Mouse (Mus musculus) neural tube, embryonic 14.5 days (tissue): ENCODE measurements at regions not wholly inside any gene's neighbourhood (a gene's known extent, or its start where the extent isn't known, plus 50 kb on each side); places are given as distances from the start of the nearest gene placed in this dataset.

Experiments
- ATAC-seq: fragments of 200-750 bp; cut with Nextera tagmentation; 2 replicates; pipeline ENCODE4 v1.8.0; 2017; ENCODE audit warnings: low read depth, mild to moderate bottlenecking, moderate TSS enrichment, moderate library complexity
- H3K27ac ChIP-seq: fragments of 300-500 bp; sonication (generic); 2 replicates; pipeline ENCODE4 v1.5.1; 2014; ENCODE audit warnings: low read depth, mild to moderate bottlenecking, control low read depth, low read length, moderate library complexity, mixed read lengths
- H3K27me3 ChIP-seq: fragments of 300-500 bp; sonication (generic); 2 replicates; pipeline ENCODE4 v1.6.1; 2014; ENCODE audit warnings: low read length; ENCODE audit not compliant: control insufficient read depth, insufficient read depth
- H3K36me3 ChIP-seq: fragments of 300-500 bp; sonication (generic); 2 replicates; pipeline ENCODE4 v1.6.1; 2014; ENCODE audit warnings: low read length, mixed read lengths; ENCODE audit not compliant: control insufficient read depth, insufficient read depth
- H3K4me1 ChIP-seq: fragments of 300-500 bp; sonication (generic); 2 replicates; pipeline ENCODE4 v1.6.1; 2014; ENCODE audit warnings: low read length; ENCODE audit not compliant: control insufficient read depth, insufficient read depth
- H3K4me2 ChIP-seq: fragments of 300-500 bp; sonication (generic); 2 replicates; pipeline ENCODE4 v1.6.1; 2014; ENCODE audit warnings: mild to moderate bottlenecking, low read depth, low read length, control low read depth
- H3K4me3 ChIP-seq: fragments of 300-500 bp; sonication (generic); 2 replicates; pipeline ENCODE4 v1.5.1; 2014; ENCODE audit warnings: low read depth, low read length, control low read depth, mixed read lengths
- H3K9ac ChIP-seq: fragments of 300-500 bp; sonication (generic); replicated peaks from 2 replicates; pipeline ENCODE4 v1.6.1; 2014; ENCODE audit warnings: low read depth, mild to moderate bottlenecking, control low read depth, low read length, mixed read lengths
- H3K9me3 ChIP-seq: fragments of 300-500 bp; sonication (generic); 2 replicates; pipeline ENCODE4 v1.6.1; 2016; ENCODE audit warnings: low read length; ENCODE audit not compliant: control insufficient read depth
- WGBS: fragments of 180-500 bp; shearing (Covaris S2); extraction: QIAGEN DNeasy Blood & Tissue Kit; methylation state at CpG from one replicate; pipeline ENCODE4 v1.1.7; 2014; 5-methylcytosine and 5-hydroxymethylcytosine counted together

- no peaks in the 10 kb centered on the region for H3K9me3 ChIP-seq
- H3K27ac ChIP-seq = no peak overlapping the region
- H3K36me3 ChIP-seq = no peaks in the 10 kb centered on the region
- no peaks in the 10 kb centered on the region for H3K4me1 ChIP-seq
- no peak overlapping the region for H3K4me3 ChIP-seq
- no peak overlapping the region for H3K9ac ChIP-seq
- no peak overlapping the region for H3K4me2 ChIP-seq
- ATAC-seq = no peak
- no peaks in the 10 kb centered on the region for H3K27me3 ChIP-seq
- WGBS = 96% methylated on average over 2 of the region's 2 CpGs
Measured at GRCm38 (mm10) chr2:21943676-21944075, 283.6 kb upstream of the Myo3a start.

DNA sequence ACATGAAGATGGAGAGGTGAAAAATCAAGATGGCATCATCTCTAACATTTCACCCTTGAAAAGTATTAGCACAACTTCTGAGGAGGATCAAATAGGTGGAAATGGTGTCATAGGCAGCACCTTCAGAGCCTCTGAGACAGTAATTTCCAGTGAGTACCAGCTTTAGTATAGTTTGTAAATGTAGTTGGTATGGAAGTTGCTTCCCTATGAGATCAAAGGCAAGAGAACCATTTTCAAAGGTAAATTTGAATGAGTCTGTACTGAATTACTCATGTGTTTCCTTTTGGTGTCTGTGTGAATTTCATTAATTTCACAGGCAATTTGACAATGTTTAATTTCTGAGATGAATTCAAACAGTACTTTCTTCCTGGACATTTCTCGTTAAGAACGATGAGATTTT is 280.8 kb upstream of the Myo3a start:
- Histone ChIP-seq H3K4me1 (no peaks in the 10 kb centered on the region), H3K27ac (no peak overlapping the region), H3K4me3 (no peak overlapping the region), H3K4me2 (no peak overlapping the region), H3K9me3 (no peaks in the 10 kb centered on the region), H3K36me3 (no peaks in the 10 kb centered on the region), H3K9ac (no peak overlapping the region), H3K27me3 (no peaks in the 10 kb centered on the region)
- WGBS = 61% methylated on average over 2 of the region's 2 CpGs
- ATAC-seq = no peak

- H3K36me3 ChIP-seq = no peaks in the 10 kb centered on the region
- H3K27me3 ChIP-seq = no peaks in the 10 kb centered on the region
- no peak overlapping the region for H3K4me3 ChIP-seq
- no peaks in the 10 kb centered on the region for H3K9me3 ChIP-seq
- H3K9ac ChIP-seq = no peak overlapping the region
- no peak for ATAC-seq
- H3K4me1 ChIP-seq = no peaks in the 10 kb centered on the region
- WGBS = 88% methylated on average over 3 of the region's 3 CpGs
- H3K4me2 ChIP-seq = no peak overlapping the region
- H3K27ac ChIP-seq = no peak overlapping the region
Measured at GRCm38 (mm10) chr2:21951279-21951678, 276.0 kb upstream of the Myo3a start.

DNA sequence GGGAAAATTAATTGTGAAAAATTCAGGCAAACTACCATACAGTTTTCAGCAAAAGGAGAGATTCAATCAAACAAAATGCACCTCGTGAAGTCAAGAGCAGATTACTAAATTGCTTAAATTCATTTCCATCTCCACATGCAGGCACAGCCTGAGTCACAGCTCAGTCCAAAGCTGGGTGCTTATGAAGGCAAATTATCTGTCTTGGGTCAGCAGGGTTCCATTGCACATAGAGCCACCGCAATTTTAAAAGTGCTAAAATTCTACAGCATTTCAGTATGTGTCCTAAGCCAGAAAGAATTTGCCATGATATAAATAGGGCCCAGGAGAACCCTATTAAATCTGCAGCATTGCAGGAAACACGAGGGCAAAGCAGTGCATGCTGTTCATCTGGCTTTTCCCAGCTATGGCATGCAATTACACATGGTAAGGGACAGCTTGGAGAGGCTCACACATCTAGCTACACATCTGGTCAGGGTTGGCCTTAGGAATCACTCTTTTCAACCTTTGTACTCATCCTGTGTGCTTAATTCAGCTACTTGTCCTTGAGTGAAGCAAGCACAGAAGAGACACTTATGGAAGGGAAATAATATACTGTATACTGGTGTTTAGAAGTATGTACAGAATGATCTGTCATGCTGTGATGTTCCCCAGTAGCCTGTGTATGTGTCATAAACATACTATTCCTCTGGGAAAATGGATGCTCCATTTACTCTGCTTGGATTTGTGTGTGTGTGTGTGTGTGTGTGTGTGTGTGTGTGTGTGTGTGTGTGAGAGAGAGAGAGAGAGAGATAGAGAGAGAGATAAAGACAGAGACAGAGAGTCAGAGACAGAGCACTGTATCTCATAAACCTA is 271.0 kb upstream of the Myo3a start:
- Histone ChIP-seq H3K9ac (no peak overlapping the region), H3K4me3 (no peak overlapping the region), H3K27me3 (no peaks in the 10 kb centered on the region), H3K4me1 (no peaks in the 10 kb centered on the region), H3K36me3 (no peaks in the 10 kb centered on the region), H3K4me2 (no peak overlapping the region), H3K9me3 (no peaks in the 10 kb centered on the region), H3K27ac (peak overlapping the region; percentile 66)
- WGBS = 28% methylated on average over 3 of the region's 3 CpGs
- ATAC-seq = peak; percentile 79

DNA sequence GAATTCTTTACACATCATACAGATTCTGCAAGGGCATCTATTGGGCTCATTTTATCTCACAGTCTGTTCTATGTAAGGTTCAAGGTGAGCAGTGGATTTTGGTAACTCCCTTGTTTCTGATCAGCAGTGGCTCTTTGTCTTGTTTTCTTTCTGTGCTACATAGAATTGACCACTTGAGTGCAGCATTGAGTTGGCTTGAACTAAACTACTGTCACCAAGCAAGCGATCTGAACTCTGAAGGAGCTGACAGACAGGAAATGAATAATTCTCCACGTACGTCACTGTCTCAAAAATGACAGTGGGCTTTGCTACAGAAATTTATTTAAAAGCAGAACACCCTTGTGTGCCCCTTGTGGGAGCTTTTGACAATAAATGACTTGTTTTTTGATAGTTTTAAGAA is 268.9 kb upstream of the Myo3a start:
- Histone ChIP-seq H3K9me3 (no peaks in the 10 kb centered on the region), H3K9ac (no peak overlapping the region), H3K36me3 (no peaks in the 10 kb centered on the region), H3K4me3 (no peak overlapping the region), H3K4me2 (peak overlapping the region; percentile 34), H3K27me3 (no peaks in the 10 kb centered on the region), H3K4me1 (no peaks in the 10 kb centered on the region), H3K27ac (peak overlapping the region; percentile 52)
- peak; percentile 84 for ATAC-seq
- WGBS = 0% methylated on average over 3 of the region's 3 CpGs

DNA sequence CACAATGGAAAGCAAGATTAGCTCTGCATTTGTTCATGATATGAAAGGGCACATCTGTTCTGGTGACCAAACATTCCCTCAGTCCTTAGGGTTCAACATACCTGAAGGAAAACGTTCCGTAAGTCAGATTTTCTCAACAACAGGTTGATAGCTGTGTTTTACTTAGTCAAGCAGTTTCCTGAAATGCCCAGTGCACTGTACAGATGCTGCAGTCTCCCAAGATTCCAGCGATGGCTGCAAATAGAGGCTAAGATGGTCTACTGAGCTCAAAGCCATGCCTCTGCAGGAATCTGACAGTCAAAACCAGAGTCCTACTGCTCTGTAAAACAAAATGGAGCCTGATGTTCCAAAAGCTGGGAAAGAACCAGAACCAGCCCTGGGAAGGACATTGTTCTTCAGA is 268.5 kb upstream of the Myo3a start:
- WGBS = 49% methylated on average over 3 of the region's 3 CpGs
- ATAC-seq = peak; percentile 22; the same call in 1 of the 2 replicates
- Histone ChIP-seq H3K36me3 (no peaks in the 10 kb centered on the region), H3K4me3 (no peak overlapping the region), H3K27ac (peak overlapping the region; percentile 52), H3K4me2 (peak overlapping the region; percentile 34), H3K27me3 (no peaks in the 10 kb centered on the region), H3K9ac (no peak overlapping the region), H3K4me1 (0 out of 2 replicates have a peak, but pooled peaks cover under 1% of the 10 kb centered on the region), H3K9me3 (no peaks in the 10 kb centered on the region)

GRCm38 (mm10) chr2:21963343-21964026 is 263.8 kb upstream of the Myo3a start:
- peak overlapping the region; percentile 29 for H3K4me2 ChIP-seq
- H3K9ac ChIP-seq = peak overlapping the region; percentile 42; the same call in 1 of the 2 replicates
- H3K27ac ChIP-seq = peak overlapping the region; percentile 78
- ATAC-seq = peak; percentile 45; the same call in 1 of the 2 replicates
- no peaks in the 10 kb centered on the region for H3K27me3 ChIP-seq
- 0 out of 2 replicates have a peak, but pooled peaks cover 3% of the 10 kb centered on the region for H3K4me1 ChIP-seq
- H3K4me3 ChIP-seq = peak overlapping the region; percentile 2; the same call in 1 of the 2 replicates
- no peaks in the 10 kb centered on the region for H3K9me3 ChIP-seq
- no peaks in the 10 kb centered on the region for H3K36me3 ChIP-seq
- WGBS = 8% methylated on average over 7 of the region's 7 CpGs

DNA sequence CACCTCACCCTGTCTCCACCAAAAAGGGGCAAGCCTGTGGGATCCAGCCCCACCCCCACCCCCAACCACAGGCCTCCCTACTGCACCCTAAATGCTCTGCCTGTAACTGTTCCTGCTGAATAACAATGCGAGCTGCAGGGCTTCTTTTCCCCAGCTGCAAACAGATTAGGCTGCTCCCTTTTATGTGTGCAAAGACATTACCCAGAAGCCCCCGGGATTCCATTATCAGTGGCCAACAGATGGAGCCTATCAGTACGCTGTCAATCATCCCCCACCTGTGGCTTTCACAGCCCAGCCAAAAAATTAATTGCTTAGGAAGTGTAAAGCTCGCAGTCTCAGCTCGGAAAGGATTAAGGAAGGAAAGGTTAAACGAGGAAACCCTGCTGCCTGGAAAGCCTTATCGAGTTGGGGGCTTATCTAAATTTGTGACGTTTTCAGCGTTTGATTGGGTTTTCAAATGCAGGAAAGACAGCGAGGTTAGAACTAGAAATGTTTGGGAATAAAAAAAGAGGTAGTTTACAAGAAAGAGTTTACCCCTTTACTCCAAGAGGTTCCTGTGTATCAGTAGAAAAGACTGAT is 263.2 kb upstream of the Myo3a start:
- H3K4me2 ChIP-seq = peak overlapping the region; percentile 29
- no peaks in the 10 kb centered on the region for H3K9me3 ChIP-seq
- WGBS = under 1% methylated on average over 10 of the region's 10 CpGs
- H3K27me3 ChIP-seq = no peaks in the 10 kb centered on the region
- ATAC-seq = peak; percentile 96
- peak overlapping the region; percentile 2; the same call in 1 of the 2 replicates for H3K4me3 ChIP-seq
- H3K36me3 ChIP-seq = no peaks in the 10 kb centered on the region
- peak overlapping the region; percentile 42; the same call in 1 of the 2 replicates for H3K9ac ChIP-seq
- H3K4me1 ChIP-seq = 0 out of 2 replicates have a peak, but pooled peaks cover 3% of the 10 kb centered on the region
- H3K27ac ChIP-seq = peak overlapping the region; percentile 78
